Mouse (Mus musculus) thymus, postnatal 0 days (tissue): ENCODE measurements around the gene Tdrd12. TPM values are rescaled to one million over a fixed set of nuclear protein-coding genes. Genes with fewer than 3 reads are reported as not detected.
"Not testable (repeated sequence)": the region's sequence is repeated elsewhere in the genome, so short reads cannot be mapped to it uniquely, and the experiment has no call there.

ENCODE experiments used
- DNase-seq: peaks from one replicate; pipeline ENCODE4 v3.0.0-alpha.2; 2015; ENCODE audit warnings: low spot score
- polyA plus RNA-seq: library from polyadenylated mRNA; unstranded; fragments of >200 nt; fragmentation: Nextera tagmentation; extraction: Ambion mirVana; gene quantifications from 2 replicates; pipeline ENCODE4 v1.2.1, GENCODE M21; 2015

Tdrd12 gene
- polyA plus RNA-seq, 1 experiment from 2014 or later: not detected

GRCm38 (mm10) chr7:35555224-35556204 is 18.0 kb upstream of the Tdrd12 start:
- peak; percentile 87 for DNase-seq

- peak; percentile 48 for DNase-seq
Measured at GRCm38 (mm10) chr7:35554605-35555175, 17.1 kb upstream of the Tdrd12 start.

DNA sequence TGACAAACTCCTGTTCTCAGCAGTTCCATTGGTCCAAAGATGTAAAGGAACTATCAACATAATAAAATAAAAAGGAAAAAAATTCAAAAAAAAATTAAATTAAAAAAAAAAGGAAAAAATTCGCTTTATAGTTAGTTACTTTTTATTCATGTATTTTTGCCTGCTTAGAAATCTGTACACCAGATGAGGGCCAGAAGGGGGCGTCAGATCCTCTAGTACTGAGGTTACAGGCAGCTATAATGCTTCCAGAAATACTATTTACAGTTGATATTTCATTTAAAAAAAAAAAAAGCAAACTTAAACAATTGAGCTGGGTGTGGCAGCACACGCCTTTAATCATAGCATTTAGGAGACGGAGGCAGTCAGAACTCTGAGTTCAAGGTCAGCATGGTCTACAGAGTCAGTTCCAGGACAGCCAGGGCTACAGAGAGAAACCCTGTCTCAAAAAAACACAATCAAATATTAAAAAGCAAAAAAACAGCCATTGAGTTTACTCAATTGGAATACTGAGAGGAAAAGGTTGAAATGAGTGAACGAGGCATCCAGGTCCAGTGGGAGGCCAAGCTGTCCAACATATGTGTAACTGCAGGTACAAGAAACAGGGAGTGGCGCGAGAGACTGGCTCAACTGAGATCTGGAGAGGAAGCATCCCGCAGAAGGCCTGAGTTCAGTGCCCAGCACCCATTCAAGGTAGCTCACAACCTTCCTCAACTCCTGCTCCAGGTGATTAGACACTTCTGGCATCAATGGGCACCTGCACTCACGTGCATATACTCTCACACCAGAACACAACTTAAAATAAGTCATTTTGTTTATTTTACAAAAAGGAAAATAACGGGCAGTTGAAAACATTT is 16.4 kb upstream of the Tdrd12 start:
- DNase-seq: peak; percentile 53

DNA sequence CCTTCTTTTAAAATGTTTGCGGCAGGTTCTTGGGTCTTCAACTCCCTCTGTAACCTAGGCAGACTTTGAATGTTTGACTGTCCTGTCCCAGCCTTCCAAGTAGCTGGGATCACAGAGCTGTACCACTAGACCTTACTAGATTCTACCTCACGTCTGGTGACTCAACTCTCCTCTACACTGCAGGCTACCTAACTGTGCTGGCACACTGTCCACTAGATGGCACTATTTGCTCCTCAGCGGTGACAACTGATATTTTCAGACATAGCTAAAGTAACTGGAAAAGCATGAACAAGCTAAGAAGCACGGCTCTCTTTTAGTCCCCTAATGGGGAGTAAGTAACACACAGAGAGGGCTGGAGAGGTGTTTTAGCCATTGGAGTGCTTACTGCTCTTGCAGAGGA is 8.3 kb upstream of the Tdrd12 start:
- peak; percentile 70 for DNase-seq

GRCm38 (mm10) chr7:35535750-35536512 is 1.6 kb downstream of the Tdrd12 start:
- DNase-seq: no peak

DNA sequence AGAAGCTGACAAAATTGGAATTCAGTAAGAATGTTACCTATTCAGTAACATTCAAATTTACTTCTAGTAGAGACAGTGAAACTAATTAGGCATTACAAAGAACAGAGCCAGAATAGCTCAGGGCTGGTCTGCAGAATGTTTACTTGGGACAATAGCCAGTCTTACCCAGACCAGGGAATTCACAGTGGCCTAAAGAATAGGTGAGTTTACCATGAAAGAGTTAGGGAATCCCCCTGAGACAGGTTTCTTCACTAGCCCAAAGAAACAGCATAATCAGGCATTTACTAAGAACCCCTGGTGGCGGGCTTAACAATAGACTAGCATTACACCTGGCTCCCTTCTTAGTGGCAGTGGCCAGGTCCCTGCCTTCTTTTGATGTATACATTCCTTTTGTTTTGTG is 7.0 kb downstream of the Tdrd12 start:
- not testable (repeated sequence) for DNase-seq

DNA sequence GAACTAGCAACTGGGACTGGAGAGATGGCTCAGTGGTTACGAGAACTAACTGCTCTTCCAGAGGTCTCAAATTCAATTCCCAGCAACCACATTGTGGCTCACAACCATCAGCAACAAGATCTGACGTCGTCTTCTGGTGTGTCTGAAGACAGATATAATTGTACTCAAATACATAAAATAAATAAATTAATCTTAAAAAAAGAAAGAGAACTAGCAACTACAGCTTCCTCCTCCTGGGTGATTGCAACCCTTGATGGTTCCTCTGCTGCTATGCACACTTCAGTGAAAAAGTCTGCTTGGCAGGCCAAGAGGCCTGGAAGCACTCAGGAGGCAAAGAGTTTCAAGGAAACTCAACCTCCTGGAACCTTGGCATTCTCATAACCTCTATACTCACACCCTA is 7.5 kb downstream of the Tdrd12 start:
- DNase-seq: no peak

DNA sequence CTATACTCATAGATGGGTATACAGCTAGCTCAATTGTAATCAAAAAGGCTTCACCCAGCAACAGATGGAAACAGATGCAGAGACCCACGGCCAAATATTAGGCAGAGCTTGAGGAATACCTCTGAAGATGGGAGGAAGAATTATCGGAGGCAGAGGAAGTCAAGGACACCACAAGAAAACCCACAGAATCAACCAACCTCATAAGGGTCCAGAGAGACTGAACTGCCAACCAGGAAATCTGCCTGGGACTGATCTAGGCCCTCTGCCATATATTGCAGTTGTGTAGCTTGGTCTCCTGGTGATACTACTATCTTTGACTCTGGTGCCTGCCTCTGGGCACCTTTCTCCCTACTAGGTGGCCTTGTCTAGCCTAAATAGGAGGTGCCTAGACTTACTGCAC is 10.8 kb downstream of the Tdrd12 start:
- no peak for DNase-seq

GRCm38 (mm10) chr7:35501995-35502394 is 35.5 kb downstream of the Tdrd12 start:
- no peak for DNase-seq

GRCm38 (mm10) chr7:35497516-35497915 is 40.0 kb downstream of the Tdrd12 start:
- DNase-seq: no peak

GRCm38 (mm10) chr7:35491005-35491404 is 46.5 kb downstream of the Tdrd12 start:
- no peak for DNase-seq

- DNase-seq: no peak
Measured at GRCm38 (mm10) chr7:35490186-35490585, 47.4 kb downstream of the Tdrd12 start.

DNA sequence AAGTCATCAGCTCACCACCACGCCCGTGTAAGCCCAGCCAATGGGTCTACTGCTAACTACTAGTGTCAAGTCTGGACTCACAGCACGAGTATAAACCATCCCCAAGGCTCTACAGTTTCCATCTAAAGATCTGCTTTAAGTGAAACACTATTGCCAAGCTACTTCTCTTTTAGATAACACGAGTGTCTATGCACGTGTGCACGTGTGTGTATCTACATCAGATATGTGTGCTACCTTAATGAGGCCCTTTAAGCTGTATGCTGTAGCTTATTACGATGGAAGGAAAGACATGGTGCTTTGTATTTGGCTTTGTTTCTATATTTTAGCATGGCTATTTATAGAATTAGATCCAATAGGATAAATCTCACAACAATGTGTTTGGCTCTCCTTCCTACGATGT is 51.0 kb downstream of the Tdrd12 start:
- DNase-seq: no peak

DNA sequence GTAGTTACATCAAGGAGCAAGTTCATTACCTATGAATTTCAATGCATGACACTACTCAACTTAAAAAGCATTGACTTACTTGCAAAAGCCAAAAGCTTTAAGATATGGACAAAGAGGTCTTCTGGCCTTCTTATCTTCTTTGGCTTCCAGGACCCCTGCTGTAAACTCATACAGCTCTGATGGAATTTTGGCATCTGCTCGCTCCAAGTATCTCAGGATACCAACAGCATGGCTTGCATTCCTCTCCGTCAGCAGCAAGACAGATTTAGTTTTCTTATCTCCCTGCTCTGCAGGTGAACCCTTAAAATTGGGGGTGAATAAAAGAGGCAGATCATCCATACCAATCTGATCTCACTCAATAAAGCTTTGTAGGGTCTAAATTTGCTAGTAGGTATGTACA is 52.4 kb downstream of the Tdrd12 start:
- no peak for DNase-seq

GRCm38 (mm10) chr7:35476457-35476856 is 61.1 kb downstream of the Tdrd12 start:
- DNase-seq: no peak

DNA sequence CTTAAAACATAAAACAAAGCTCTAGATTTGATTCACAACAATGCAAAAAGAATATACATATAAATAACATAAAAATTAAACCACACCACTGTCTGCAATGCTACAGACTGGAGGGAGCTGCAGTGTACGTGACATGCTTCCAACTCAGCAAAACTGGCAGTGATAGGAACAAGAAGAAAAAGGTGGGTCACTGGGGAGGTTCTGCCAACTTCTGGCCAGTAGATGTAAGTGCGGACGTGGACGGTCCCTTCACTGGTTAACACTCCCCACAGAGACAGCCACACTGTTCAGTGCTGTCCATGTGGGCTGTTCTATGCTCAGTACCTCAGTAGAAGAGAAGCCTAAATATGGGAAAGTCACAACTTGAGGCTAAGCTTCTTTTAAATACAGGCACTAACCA is 66.8 kb downstream of the Tdrd12 start:
- DNase-seq: no peak

GRCm38 (mm10) chr7:35467856-35468255 is 69.7 kb downstream of the Tdrd12 start:
- DNase-seq: no peak

DNA sequence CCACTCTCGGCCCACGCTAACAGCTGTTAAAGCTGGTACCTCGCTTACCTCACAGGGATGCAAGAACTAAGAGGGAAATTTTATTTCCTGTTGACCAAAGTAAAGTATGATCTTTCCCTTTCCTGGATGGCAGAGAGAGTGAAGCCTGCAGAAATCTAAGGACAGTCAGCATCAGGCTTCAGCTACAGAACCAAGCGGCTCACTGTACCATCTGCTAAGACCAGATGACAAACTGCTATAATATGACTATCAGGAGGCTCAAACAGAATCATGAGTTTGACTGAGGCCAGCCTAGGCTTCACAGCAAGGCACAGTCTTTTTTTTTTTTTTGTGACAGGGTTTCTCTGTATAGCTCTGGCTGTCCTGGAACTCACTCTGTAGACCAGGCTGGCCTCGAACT is 72.5 kb downstream of the Tdrd12 start:
- DNase-seq: no peak

- no peak for DNase-seq
Measured at GRCm38 (mm10) chr7:35460971-35461370, 76.6 kb downstream of the Tdrd12 start.

DNA sequence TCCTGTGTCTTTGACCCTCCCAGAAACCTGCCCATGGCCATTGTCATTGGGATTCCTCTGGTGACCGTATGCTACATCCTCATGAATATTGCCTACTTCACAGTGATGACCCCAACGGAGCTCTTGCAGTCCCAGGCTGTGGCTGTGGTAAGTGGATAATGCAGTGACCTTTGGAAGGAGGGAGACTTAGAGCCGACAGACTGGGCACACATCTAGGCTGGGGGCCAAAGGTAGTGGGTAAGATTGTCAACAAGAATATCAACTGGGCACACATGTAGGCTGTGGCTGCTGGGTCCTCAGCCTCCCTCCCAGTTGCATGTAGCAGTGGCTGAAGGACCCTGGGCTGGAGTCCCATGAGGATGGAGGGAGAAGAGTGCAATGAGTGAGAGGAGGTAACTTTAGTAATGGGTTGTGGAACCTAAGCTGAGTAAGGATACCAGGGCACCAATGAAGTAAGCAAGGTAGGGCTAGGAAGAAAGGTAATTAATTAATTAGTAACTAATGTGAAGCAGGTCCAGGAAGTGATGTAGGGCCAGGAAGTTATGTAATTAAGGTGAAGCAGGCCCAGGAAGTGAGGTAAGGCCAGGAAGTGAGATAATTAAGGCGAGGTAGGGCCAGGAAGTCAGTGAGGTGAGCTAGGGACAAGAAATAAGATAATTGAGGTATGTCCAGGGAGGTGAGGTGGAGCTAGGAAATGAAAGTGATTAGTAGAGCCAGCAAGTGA is 81.3 kb downstream of the Tdrd12 start:
- DNase-seq: no peak
